Mouse (Mus musculus) MEL (cell line): ENCODE data around the gene Sergef.

Source experiments
- CTCF ChIP-seq, 3 experiments: IDR thresholded peaks in 2 of 3; conservative IDR thresholded peaks in 1 of 3; 2 replicates each; pipeline ENCODE4 v1.5.1; 2011 to 2012; ENCODE audit warnings: low read length in 3 of 3, low read depth in 2 of 3, mild to moderate bottlenecking in 2 of 3, improper control_type of control experiment in 1 of 3, inconsistent platforms in 1 of 3, mixed read lengths in 1 of 3, moderate library complexity in 1 of 3; ENCODE audit not compliant: control insufficient read depth in 1 of 3, insufficient read depth in 1 of 3, poor library complexity in 1 of 3, severe bottlenecking in 1 of 3
- EP300 ChIP-seq, 2 experiments: IDR thresholded peaks; 2 replicates each; pipeline ENCODE4 v1.6.1; 2011; ENCODE audit warnings: improper control_type of control experiment in 2 of 2, low read length in 2 of 2, low read depth in 1 of 2, mild to moderate bottlenecking in 1 of 2
- GATA1 ChIP-seq: IDR thresholded peaks from 2 replicates; pipeline ENCODE4 v1.6.1; 2011; ENCODE audit warnings: low read depth, low read length, improper control_type of control experiment
- MEF2A ChIP-seq: IDR thresholded peaks from 2 replicates; pipeline ENCODE4 v1.6.1; 2014; ENCODE audit warnings: low read depth, mild to moderate bottlenecking, inconsistent platforms, low read length, improper control_type of control experiment; ENCODE audit not compliant: poor library complexity, insufficient replicate concordance, severe bottlenecking; ENCODE audit errors: extremely low read depth
- NRF1 ChIP-seq: IDR thresholded peaks from 2 replicates; pipeline ENCODE4 v1.6.1; 2014; ENCODE audit warnings: low read depth, mild to moderate bottlenecking, inconsistent platforms, low read length, improper control_type of control experiment, moderate library complexity; ENCODE audit not compliant: poor library complexity, insufficient read depth, severe bottlenecking
- POLR2AphosphoS5 ChIP-seq: IDR thresholded peaks from 2 replicates; pipeline ENCODE4 v1.6.1; 2012; ENCODE audit warnings: low read depth, borderline replicate concordance, mild to moderate bottlenecking, inconsistent platforms, low read length, moderate library complexity, mixed read lengths
- USF1 ChIP-seq: IDR thresholded peaks from 2 replicates; pipeline ENCODE4 v1.6.1; 2014; ENCODE audit warnings: low read depth, mild to moderate bottlenecking, inconsistent platforms, low read length, improper control_type of control experiment, moderate library complexity

- TF ChIP-seq POLR2AphosphoS5: no peak
- no peak for TF ChIP-seq MEF2A
- TF ChIP-seq USF1: no peak
- no peak for TF ChIP-seq GATA1
- TF ChIP-seq EP300 (IDR thresholded peaks at IDR 0.05; ENCODE audit: low read depth in 1 of 2, low read length in 2 of 2): no peak
- TF ChIP-seq NRF1: no peak
- TF ChIP-seq CTCF (IDR thresholded peaks at IDR 0.05 in 2 of 3, conservative IDR thresholded peaks at IDR 0.05 in 1 of 3; ENCODE audit: control insufficient read depth in 1 of 3, insufficient read depth in 1 of 3, low read depth in 2 of 3, low read length in 3 of 3, poor library complexity in 1 of 3, severe bottlenecking in 1 of 3): no peak
Observed at GRCm38 (mm10) chr7:46587466-46587865, 52.1 kb downstream of the Sergef start.
